Mouse (Mus musculus): ENCODE data around the gene Mob3c. TPM values are rescaled to one million over a fixed set of nuclear protein-coding genes. Genes with fewer than 3 reads are reported as not detected.

The Mob3c gene
- polyA plus RNA-seq, 1 experiment from 2014 or later = 14.2 TPM

DNA sequence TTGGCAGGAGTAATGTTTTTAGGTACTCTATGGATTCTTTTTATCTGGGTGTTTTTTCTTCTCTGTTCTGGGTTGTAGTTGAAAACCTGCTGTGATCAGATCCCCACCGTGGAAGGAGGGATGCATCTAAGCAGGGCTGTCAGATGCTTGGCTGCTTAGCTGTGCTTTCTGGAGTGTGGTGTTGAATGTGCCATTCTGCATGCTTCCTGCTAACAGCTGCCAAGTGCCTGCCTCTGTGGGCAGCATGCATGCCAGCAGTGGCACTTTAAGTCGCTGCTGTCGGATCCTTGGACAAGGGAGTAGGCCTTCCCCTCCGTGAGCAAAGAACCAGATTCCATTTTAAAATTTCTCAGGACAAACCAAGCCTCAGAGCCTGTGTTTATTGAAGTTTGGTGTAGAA is 27.7 kb downstream of the Mob3c start:
- 56% methylated on average over 4 of the region's 4 CpGs for WGBS
- Histone ChIP-seq H3K27ac (ENCODE audit: low read length) (no peak overlapping the region), H3K4me2 (ENCODE audit: low read depth, low read length) (no peak overlapping the region), H3K4me3 (ENCODE audit: low read length) (no peak overlapping the region), H3K36me3 (ENCODE audit: control insufficient read depth, insufficient read depth, low read length) (peaks cover 4% of the 10 kb centered on the region; the same call in 1 of the 2 replicates), H3K27me3 (ENCODE audit: control insufficient read depth, insufficient read depth, low read depth, low read length) (no peaks in the 10 kb centered on the region), H3K4me1 (replicated peaks; ENCODE audit: control insufficient read depth, insufficient read depth, low read length) (no peaks in the 10 kb centered on the region), H3K9me3 (ENCODE audit: control insufficient read depth, low read length) (no peaks in the 10 kb centered on the region), H3K9ac (ENCODE audit: low read length) (no peak overlapping the region)
- ATAC-seq (ENCODE audit: low read depth) = no peak

DNA sequence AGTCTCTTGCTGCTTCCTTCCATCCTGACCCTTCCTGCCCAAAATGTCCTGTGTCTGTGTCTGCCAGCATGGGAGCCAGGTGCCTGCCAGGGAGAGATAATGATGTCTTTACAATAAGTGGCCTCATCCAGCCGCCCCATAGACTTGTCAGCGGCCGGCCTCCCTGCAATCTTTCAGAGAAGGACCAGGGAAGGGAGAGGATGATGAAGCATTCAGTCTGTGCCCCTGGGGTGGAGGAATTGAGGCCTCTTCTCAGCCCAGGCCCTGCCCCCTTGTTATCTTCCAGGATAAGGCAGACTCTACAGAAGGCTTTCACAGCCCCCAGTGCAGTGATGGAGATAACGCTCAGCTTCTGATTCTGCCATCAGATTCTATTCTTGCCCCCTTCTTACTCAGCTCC is 28.4 kb downstream of the Mob3c start:
- H3K9ac ChIP-seq (ENCODE audit: low read length) = no peak overlapping the region
- H3K27ac ChIP-seq (ENCODE audit: low read length) = no peak overlapping the region
- H3K4me3 ChIP-seq (ENCODE audit: low read length) = no peak overlapping the region
- ATAC-seq (ENCODE audit: low read depth) = no peak
- H3K4me2 ChIP-seq (ENCODE audit: low read depth, low read length) = no peak overlapping the region
- H3K4me1 ChIP-seq (replicated peaks; ENCODE audit: control insufficient read depth, insufficient read depth, low read length) = no peaks in the 10 kb centered on the region
- H3K27me3 ChIP-seq (ENCODE audit: control insufficient read depth, insufficient read depth, low read depth, low read length) = no peaks in the 10 kb centered on the region
- WGBS = 64% methylated on average over 4 of the region's 4 CpGs
- no peaks in the 10 kb centered on the region for H3K9me3 ChIP-seq (ENCODE audit: control insufficient read depth, low read length)
- H3K36me3 ChIP-seq (ENCODE audit: control insufficient read depth, insufficient read depth, low read length) = peaks cover 4% of the 10 kb centered on the region; the same call in 1 of the 2 replicates

DNA sequence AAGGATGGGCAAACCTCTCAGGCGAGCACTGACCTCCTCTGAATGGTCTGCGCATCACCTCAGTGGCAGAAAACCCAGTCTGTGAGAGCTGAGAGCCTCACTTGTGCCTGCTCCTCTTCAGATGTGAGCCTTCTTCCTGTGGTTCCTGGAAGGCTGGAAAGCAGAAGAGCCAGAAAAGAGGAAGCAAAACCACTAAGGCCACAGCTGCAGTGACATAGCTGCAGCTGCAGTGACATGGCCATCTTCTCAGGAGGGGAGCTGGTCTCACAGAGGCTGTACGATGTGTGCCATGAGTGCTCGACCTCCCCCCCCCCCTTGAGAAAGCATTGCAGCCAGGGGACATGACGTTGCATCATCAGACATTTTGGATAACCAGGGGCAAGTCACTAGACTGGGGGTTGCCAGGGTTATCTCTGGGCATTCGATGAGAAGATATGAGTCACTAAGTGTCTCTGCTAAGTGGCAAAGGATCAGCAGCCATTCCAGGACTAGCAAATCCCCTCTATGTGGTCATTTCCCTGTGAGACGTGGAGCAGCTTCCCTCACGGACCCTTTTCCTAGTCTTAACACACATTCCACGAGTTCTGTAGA is 29.5 kb downstream of the Mob3c start:
- H3K4me1 ChIP-seq (replicated peaks; ENCODE audit: control insufficient read depth, insufficient read depth, low read length) = no peaks in the 10 kb centered on the region
- no peak overlapping the region for H3K9ac ChIP-seq (ENCODE audit: low read length)
- peaks cover 9% of the 10 kb centered on the region; the same call in 1 of the 2 replicates for H3K36me3 ChIP-seq (ENCODE audit: control insufficient read depth, insufficient read depth, low read length)
- H3K4me3 ChIP-seq (ENCODE audit: low read length) = no peak overlapping the region
- no peaks in the 10 kb centered on the region for H3K9me3 ChIP-seq (ENCODE audit: control insufficient read depth, low read length)
- no peak overlapping the region for H3K27ac ChIP-seq (ENCODE audit: low read length)
- no peak overlapping the region for H3K4me2 ChIP-seq (ENCODE audit: low read depth, low read length)
- no peak for ATAC-seq (ENCODE audit: low read depth)
- H3K27me3 ChIP-seq (ENCODE audit: control insufficient read depth, insufficient read depth, low read depth, low read length) = no peaks in the 10 kb centered on the region
- WGBS = 65% methylated on average over 9 of the region's 9 CpGs

DNA sequence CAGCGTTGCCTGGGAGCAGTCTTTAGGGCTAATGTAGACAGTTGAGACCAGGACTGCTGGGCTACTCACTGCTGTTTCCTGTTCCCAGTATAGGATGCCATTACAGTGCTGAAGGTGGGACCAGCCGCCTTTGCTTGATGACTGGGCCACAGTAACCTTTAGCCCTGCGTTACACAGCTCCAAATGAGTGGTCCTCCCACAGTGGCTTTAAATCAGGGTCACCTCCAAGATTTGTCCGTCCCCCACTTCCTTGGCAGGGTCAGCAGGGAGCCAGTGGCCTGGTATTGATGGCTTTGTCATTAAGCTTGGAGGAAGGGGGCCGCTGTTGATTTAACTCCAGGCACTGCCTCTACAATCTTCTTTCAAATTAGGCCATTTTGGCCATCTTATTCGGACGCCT is 35.5 kb downstream of the Mob3c start:
- Histone ChIP-seq H3K9me3 (ENCODE audit: control insufficient read depth, low read length) (no peaks in the 10 kb centered on the region), H3K9ac (ENCODE audit: low read length) (no peak overlapping the region), H3K36me3 (ENCODE audit: control insufficient read depth, insufficient read depth, low read length) (peaks cover 11% of the 10 kb centered on the region), H3K27ac (ENCODE audit: low read length) (no peak overlapping the region), H3K27me3 (ENCODE audit: control insufficient read depth, insufficient read depth, low read depth, low read length) (no peaks in the 10 kb centered on the region), H3K4me2 (ENCODE audit: low read depth, low read length) (no peak overlapping the region), H3K4me3 (ENCODE audit: low read length) (no peak overlapping the region), H3K4me1 (replicated peaks; ENCODE audit: control insufficient read depth, insufficient read depth, low read length) (no peaks in the 10 kb centered on the region)
- WGBS = 70% methylated on average over 7 of the region's 7 CpGs
- no peak for ATAC-seq (ENCODE audit: low read depth)

DNA sequence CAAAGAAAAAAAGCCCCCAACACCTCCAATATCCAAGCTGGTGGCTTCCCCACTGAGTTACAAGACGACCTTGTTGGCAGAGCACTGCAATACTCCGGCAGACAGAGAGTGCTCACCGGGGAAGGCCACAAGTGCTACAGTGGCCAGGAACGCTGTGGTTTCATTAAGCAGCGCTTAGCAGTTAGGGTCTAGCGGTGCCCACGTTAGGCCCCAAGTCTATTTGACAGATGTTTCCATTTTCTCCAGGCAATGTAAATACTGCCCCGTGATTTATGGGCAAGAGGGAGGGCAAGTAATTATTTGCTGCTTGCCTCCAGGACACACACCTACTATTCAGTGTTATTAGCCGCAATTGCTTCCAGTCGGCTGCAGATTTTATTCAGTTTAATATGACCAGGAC is 36.0 kb downstream of the Mob3c start:
- H3K4me3 ChIP-seq (ENCODE audit: low read length) = no peak overlapping the region

DNA sequence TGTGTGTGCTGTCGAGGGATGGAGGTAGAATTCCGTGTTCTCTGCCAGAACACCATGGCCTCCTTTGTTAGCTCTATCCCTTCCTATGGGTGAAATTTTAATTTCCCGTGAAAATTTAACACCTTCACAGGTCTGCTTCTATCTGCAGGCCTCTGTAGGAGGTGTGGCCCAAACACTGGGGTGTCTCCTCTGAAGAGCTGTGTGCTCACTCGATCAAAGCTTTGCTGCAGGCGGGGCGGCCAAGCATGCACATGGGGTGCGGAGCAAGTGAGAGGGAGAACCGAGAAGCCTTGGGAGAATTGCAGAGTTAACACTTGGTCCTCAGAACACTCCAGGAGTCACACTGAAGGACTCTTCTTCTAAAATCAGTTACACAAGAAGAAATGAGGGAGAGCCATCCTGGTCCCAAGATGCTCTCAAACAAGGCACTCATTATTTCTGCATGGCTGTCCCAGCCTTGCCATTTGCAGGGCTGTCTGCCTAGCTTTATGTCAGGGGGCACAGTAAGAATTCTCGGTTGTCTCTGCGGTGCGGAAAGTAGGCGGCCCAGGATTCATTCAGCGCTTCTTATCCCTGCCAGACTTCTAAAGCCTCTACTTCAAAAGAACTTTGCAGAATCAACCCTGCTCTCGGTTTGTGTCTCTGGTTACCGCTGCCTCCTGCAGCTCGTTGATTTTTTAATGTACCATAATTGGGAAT is 41.8 kb downstream of the Mob3c start:
- Histone ChIP-seq H3K4me3 (ENCODE audit: low read length) (no peak overlapping the region), H3K9ac (ENCODE audit: low read length) (no peak overlapping the region), H3K27ac (ENCODE audit: low read length) (no peak overlapping the region), H3K36me3 (ENCODE audit: control insufficient read depth, insufficient read depth, low read length) (no peaks in the 10 kb centered on the region), H3K4me1 (replicated peaks; ENCODE audit: control insufficient read depth, insufficient read depth, low read length) (no peaks in the 10 kb centered on the region), H3K4me2 (ENCODE audit: low read depth, low read length) (no peak overlapping the region), H3K27me3 (ENCODE audit: control insufficient read depth, insufficient read depth, low read depth, low read length) (no peaks in the 10 kb centered on the region), H3K9me3 (ENCODE audit: control insufficient read depth, low read length) (no peaks in the 10 kb centered on the region)
- ATAC-seq (ENCODE audit: low read depth) = no peak
- 42% methylated on average over 16 of the region's 16 CpGs for WGBS

More for the DNA sequence above, 36.0 kb downstream of the Mob3c start:
- ATAC-seq (ENCODE audit: low read depth) = no peak
- Histone ChIP-seq H3K9ac (ENCODE audit: low read length) (no peak overlapping the region), H3K9me3 (ENCODE audit: control insufficient read depth, low read length) (no peaks in the 10 kb centered on the region), H3K4me2 (ENCODE audit: low read depth, low read length) (no peak overlapping the region), H3K36me3 (ENCODE audit: control insufficient read depth, insufficient read depth, low read length) (peaks cover 11% of the 10 kb centered on the region), H3K4me1 (replicated peaks; ENCODE audit: control insufficient read depth, insufficient read depth, low read length) (no peaks in the 10 kb centered on the region), H3K27ac (ENCODE audit: low read length) (no peak overlapping the region), H3K27me3 (ENCODE audit: control insufficient read depth, insufficient read depth, low read depth, low read length) (no peaks in the 10 kb centered on the region)
- 39% methylated on average over 10 of the region's 10 CpGs for WGBS

DNA sequence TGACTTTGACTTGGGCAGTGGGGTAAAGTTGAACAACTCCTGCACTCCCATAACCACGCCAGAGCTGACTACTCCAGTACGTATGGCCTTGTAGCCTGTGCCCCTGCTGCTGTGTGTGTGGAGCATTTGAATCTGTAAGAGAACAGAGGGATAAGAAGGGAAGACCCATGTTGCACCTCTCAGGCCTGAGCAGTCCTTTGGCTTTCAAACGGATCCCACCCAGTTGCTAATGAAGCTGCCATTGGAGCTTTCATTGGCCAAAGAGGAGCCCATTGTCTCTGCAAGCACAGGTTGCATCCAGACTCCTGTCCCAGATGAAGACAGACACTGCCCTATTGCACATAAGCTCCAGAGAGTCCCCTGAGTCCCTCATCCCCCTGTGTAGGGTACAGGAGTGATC is 45.3 kb downstream of the Mob3c start:
- ATAC-seq (ENCODE audit: low read depth) = no peak
- Histone ChIP-seq H3K9ac (ENCODE audit: low read length) (no peak overlapping the region), H3K4me1 (replicated peaks; ENCODE audit: control insufficient read depth, insufficient read depth, low read length) (peaks cover 3% of the 10 kb centered on the region; the same call in 1 of the 2 replicates), H3K27ac (ENCODE audit: low read length) (no peak overlapping the region), H3K27me3 (ENCODE audit: control insufficient read depth, insufficient read depth, low read depth, low read length) (no peaks in the 10 kb centered on the region), H3K36me3 (ENCODE audit: control insufficient read depth, insufficient read depth, low read length) (no peaks in the 10 kb centered on the region), H3K4me3 (ENCODE audit: low read length) (no peak overlapping the region), H3K4me2 (ENCODE audit: low read depth, low read length) (no peak overlapping the region), H3K9me3 (ENCODE audit: control insufficient read depth, low read length) (no peaks in the 10 kb centered on the region)
- WGBS = 85% methylated on average over 3 of the region's 3 CpGs

DNA sequence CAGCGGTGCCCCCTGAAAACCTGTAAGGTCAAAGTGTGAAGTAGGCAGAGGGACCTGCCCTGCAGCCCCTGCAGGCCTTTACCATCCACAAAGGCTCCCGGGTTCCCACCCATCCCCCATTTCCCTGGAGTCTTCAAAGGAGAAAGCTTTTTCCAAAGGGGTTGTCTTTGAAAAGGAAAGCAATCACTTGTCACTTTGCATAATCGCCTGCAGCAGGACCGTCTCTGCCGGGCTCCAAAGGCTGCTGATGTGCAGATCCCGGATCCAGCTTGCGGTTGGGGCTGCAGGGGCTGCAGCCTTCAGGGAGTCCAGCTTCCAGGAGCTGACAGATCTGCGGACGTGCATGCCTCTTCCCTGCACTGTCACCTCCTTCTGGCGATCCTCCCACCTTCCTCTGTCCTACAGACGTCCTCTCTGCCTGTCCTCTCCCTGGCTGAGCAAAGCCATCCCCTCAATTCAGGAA is 50.4 kb downstream of the Mob3c start:
- ATAC-seq (ENCODE audit: low read depth) = peak; percentile 31; the same call in 1 of the 2 replicates
- 9% methylated on average over 11 of the region's 11 CpGs for WGBS
- peaks cover 6% of the 10 kb centered on the region; the same call in 1 of the 2 replicates for H3K4me1 ChIP-seq (replicated peaks; ENCODE audit: control insufficient read depth, insufficient read depth, low read length)
- H3K4me2 ChIP-seq (ENCODE audit: low read depth, low read length) = peak overlapping the region; percentile 25; the same call in 1 of the 2 replicates
- H3K4me3 ChIP-seq (ENCODE audit: low read length) = no peak overlapping the region
- no peaks in the 10 kb centered on the region for H3K9me3 ChIP-seq (ENCODE audit: control insufficient read depth, low read length)
- H3K27me3 ChIP-seq (ENCODE audit: control insufficient read depth, insufficient read depth, low read depth, low read length) = no peaks in the 10 kb centered on the region
- peak overlapping the region; percentile 6; the same call in 1 of the 2 replicates for H3K9ac ChIP-seq (ENCODE audit: low read length)
- no peak overlapping the region for H3K27ac ChIP-seq (ENCODE audit: low read length)
- H3K36me3 ChIP-seq (ENCODE audit: control insufficient read depth, insufficient read depth, low read length) = no peaks in the 10 kb centered on the region

DNA sequence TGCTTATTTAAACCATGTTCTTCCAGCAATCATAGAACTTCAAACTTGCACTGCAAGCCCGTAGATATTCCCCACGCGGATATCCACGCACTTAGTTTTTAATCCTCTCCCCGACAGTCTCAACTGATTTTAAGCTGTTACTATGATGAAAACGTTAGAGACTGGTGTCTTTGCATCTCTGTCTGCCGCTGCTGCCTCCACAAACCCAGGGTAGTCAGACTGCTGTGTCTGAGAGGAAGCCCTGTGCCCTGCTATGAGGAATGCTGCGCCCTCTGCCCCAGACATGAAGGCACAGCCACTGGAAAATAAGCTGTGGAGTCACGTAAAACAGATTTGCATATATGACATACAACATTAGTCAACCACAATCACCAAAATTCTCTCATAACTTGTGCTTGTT is 50.9 kb downstream of the Mob3c start:
- no peaks in the 10 kb centered on the region for H3K36me3 ChIP-seq (ENCODE audit: control insufficient read depth, insufficient read depth, low read length)
- WGBS = 42% methylated on average over 9 of the region's 9 CpGs
- H3K4me3 ChIP-seq (ENCODE audit: low read length) = no peak overlapping the region
- H3K4me1 ChIP-seq (replicated peaks; ENCODE audit: control insufficient read depth, insufficient read depth, low read length) = peaks cover 6% of the 10 kb centered on the region; the same call in 1 of the 2 replicates
- no peaks in the 10 kb centered on the region for H3K9me3 ChIP-seq (ENCODE audit: control insufficient read depth, low read length)
- H3K27me3 ChIP-seq (ENCODE audit: control insufficient read depth, insufficient read depth, low read depth, low read length) = no peaks in the 10 kb centered on the region
- ATAC-seq (ENCODE audit: low read depth) = no peak
- H3K27ac ChIP-seq (ENCODE audit: low read length) = no peak overlapping the region
- no peak overlapping the region for H3K9ac ChIP-seq (ENCODE audit: low read length)
- no peak overlapping the region for H3K4me2 ChIP-seq (ENCODE audit: low read depth, low read length)

Measured in lung, embryonic 16.5 days (tissue).